Mouse (Mus musculus) liver, embryonic 15.5 days (tissue): ENCODE data around the gene 4930402H24Rik. TPM values are rescaled to one million over a fixed set of nuclear protein-coding genes. Genes with fewer than 3 reads are reported as not detected.
A peak's percentile ranks its signal among the peaks of the same experiment; 100 is the strongest.

Experiments
- ATAC-seq: fragments of 200-750 bp; cut with Nextera tagmentation; 2 replicates; pipeline ENCODE4 v1.8.0; 2017; ENCODE audit warnings: moderate number of reproducible peaks, mild to moderate bottlenecking, moderate library complexity; ENCODE audit not compliant: insufficient read depth
- H3K27ac ChIP-seq: fragments of 300-500 bp; sonication (generic); replicated peaks from 2 replicates; pipeline ENCODE4 v1.5.1; 2015; ENCODE audit warnings: mild to moderate bottlenecking, inconsistent platforms
- H3K27me3 ChIP-seq: fragments of 300-500 bp; sonication (generic); 2 replicates; pipeline ENCODE4 v1.6.1; 2015; ENCODE audit warnings: mild to moderate bottlenecking, inconsistent platforms
- H3K36me3 ChIP-seq: fragments of 300-500 bp; sonication (generic); replicated peaks from 2 replicates; pipeline ENCODE4 v1.6.1; 2015; ENCODE audit warnings: moderate library complexity, mild to moderate bottlenecking, inconsistent platforms
- H3K4me1 ChIP-seq: fragments of 300-500 bp; sonication (generic); replicated peaks from 2 replicates; pipeline ENCODE4 v1.6.1; 2015; ENCODE audit warnings: inconsistent platforms
- H3K4me2 ChIP-seq: fragments of 300-500 bp; sonication (generic); 2 replicates; pipeline ENCODE4 v1.6.1; 2015; ENCODE audit warnings: moderate library complexity, mild to moderate bottlenecking, inconsistent platforms
- H3K4me3 ChIP-seq: fragments of 300-500 bp; sonication (generic); replicated peaks from 2 replicates; pipeline ENCODE4 v1.5.1; 2015; ENCODE audit warnings: mild to moderate bottlenecking, inconsistent platforms
- H3K9ac ChIP-seq: fragments of 300-500 bp; sonication (generic); 2 replicates; pipeline ENCODE4 v1.6.1; 2015; ENCODE audit warnings: moderate library complexity, mild to moderate bottlenecking, inconsistent platforms
- H3K9me3 ChIP-seq: fragments of 300-500 bp; sonication (generic); replicated peaks from 2 replicates; pipeline ENCODE4 v1.6.1; 2016; ENCODE audit warnings: inconsistent platforms
- WGBS: fragments of 180-500 bp; shearing (Covaris S2); methylation state at CpG from one replicate; pipeline ENCODE4 v1.1.7; 2015; ENCODE audit warnings: mixed read lengths; ENCODE audit not compliant: insufficient replicate concordance; 5-methylcytosine and 5-hydroxymethylcytosine counted together
- polyA plus RNA-seq: library from polyadenylated mRNA; unstranded; fragments of >200 nt; fragmentation: Nextera tagmentation; extraction: Ambion mirVana; gene quantifications from 2 replicates; pipeline ENCODE4 v1.2.1, GENCODE M21; 2015

4930402H24Rik gene
- polyA plus RNA-seq, 1 experiment from 2014 or later = 9.8 TPM

GRCm38 (mm10) chr2:130731855-130732254 is 174.4 kb downstream of the 4930402H24Rik start:
- 57% methylated on average over 5 of the region's 5 CpGs for whole genome bisulfite sequencing
- Histone ChIP-seq H3K4me3 (no peak overlapping the region), H3K36me3 (peaks cover 55% of the 10 kb centered on the region), H3K9ac (no peak overlapping the region), H3K27me3 (no peaks in the 10 kb centered on the region), H3K27ac (no peak overlapping the region), H3K4me1 (no peaks in the 10 kb centered on the region), H3K4me2 (no peak overlapping the region), H3K9me3 (no peaks in the 10 kb centered on the region)
- ATAC-seq = no peak

- Histone ChIP-seq H3K4me3 (no peak overlapping the region), H3K27ac (no peak overlapping the region), H3K9me3 (no peaks in the 10 kb centered on the region), H3K36me3 (peaks cover 54% of the 10 kb centered on the region), H3K4me1 (no peaks in the 10 kb centered on the region), H3K9ac (no peak overlapping the region), H3K27me3 (no peaks in the 10 kb centered on the region), H3K4me2 (no peak overlapping the region)
- peak; percentile 25; the same call in 1 of the 2 replicates for ATAC-seq
- WGBS = 72% methylated on average over 9 of the region's 9 CpGs
Observed at GRCm38 (mm10) chr2:130730746-130731145, 175.5 kb downstream of the 4930402H24Rik start.

GRCm38 (mm10) chr2:130728906-130729585 is 177.2 kb downstream of the 4930402H24Rik start:
- no peak overlapping the region for H3K9ac ChIP-seq

GRCm38 (mm10) chr2:130727752-130728151 is 178.5 kb downstream of the 4930402H24Rik start:
- ATAC-seq = no peak
- Histone ChIP-seq H3K36me3 (peaks cover 70% of the 10 kb centered on the region), H3K27ac (no peak overlapping the region), H3K9ac (no peak overlapping the region), H3K4me1 (no peaks in the 10 kb centered on the region), H3K9me3 (no peaks in the 10 kb centered on the region), H3K4me3 (no peak overlapping the region), H3K27me3 (no peaks in the 10 kb centered on the region), H3K4me2 (no peak overlapping the region)
- WGBS = 78% methylated on average over 1 of the region's 1 CpGs

More at GRCm38 (mm10) chr2:130728906-130729585, 177.2 kb downstream of the 4930402H24Rik start:
- Histone ChIP-seq H3K4me3 (no peak overlapping the region), H3K4me1 (no peaks in the 10 kb centered on the region), H3K9me3 (no peaks in the 10 kb centered on the region), H3K27ac (no peak overlapping the region), H3K27me3 (no peaks in the 10 kb centered on the region), H3K36me3 (peaks cover 66% of the 10 kb centered on the region), H3K4me2 (no peak overlapping the region)
- WGBS = 82% methylated on average over 2 of the region's 2 CpGs
- ATAC-seq = no peak

- 78% methylated on average over 4 of the region's 4 CpGs for WGBS
- H3K4me2 ChIP-seq = no peak overlapping the region
- H3K27me3 ChIP-seq = no peaks in the 10 kb centered on the region
- ATAC-seq = no peak
- H3K9me3 ChIP-seq = no peaks in the 10 kb centered on the region
- no peaks in the 10 kb centered on the region for H3K4me1 ChIP-seq
- H3K36me3 ChIP-seq = peaks cover 51% of the 10 kb centered on the region
- H3K4me3 ChIP-seq = no peak overlapping the region
- no peak overlapping the region for H3K27ac ChIP-seq
- no peak overlapping the region for H3K9ac ChIP-seq
Observed at GRCm38 (mm10) chr2:130724369-130724768, 181.8 kb downstream of the 4930402H24Rik start.

GRCm38 (mm10) chr2:130717951-130718350 is 188.3 kb downstream of the 4930402H24Rik start:
- H3K36me3 ChIP-seq = peaks cover 25% of the 10 kb centered on the region; the same call in 1 of the 2 replicates
- H3K27me3 ChIP-seq = no peaks in the 10 kb centered on the region
- no peak overlapping the region for H3K4me3 ChIP-seq
- no peaks in the 10 kb centered on the region for H3K9me3 ChIP-seq
- no peak overlapping the region for H3K9ac ChIP-seq
- no peak for ATAC-seq
- no peak overlapping the region for H3K4me2 ChIP-seq
- H3K27ac ChIP-seq = no peak overlapping the region
- H3K4me1 ChIP-seq = no peaks in the 10 kb centered on the region
- 61% methylated on average over 6 of the region's 6 CpGs for WGBS

GRCm38 (mm10) chr2:130707057-130707456 is 199.1 kb downstream of the 4930402H24Rik start:
- H3K4me3 ChIP-seq = no peak overlapping the region
- H3K27ac ChIP-seq = peak overlapping the region; percentile 61; the same call in 1 of the 2 replicates
- 0 out of 2 replicates have a peak, but pooled peaks cover 9% of the 10 kb centered on the region for H3K4me1 ChIP-seq
- H3K4me2 ChIP-seq = no peak overlapping the region
- 23% methylated on average over 10 of the region's 10 CpGs for WGBS
- H3K9ac ChIP-seq = no peak overlapping the region
- peaks cover 5% of the 10 kb centered on the region for H3K36me3 ChIP-seq
- ATAC-seq = no peak
- no peaks in the 10 kb centered on the region for H3K9me3 ChIP-seq
- no peaks in the 10 kb centered on the region for H3K27me3 ChIP-seq

- Histone ChIP-seq H3K27ac (peak overlapping the region; percentile 61; the same call in 1 of the 2 replicates), H3K27me3 (no peaks in the 10 kb centered on the region), H3K36me3 (peaks cover 5% of the 10 kb centered on the region), H3K4me3 (no peak overlapping the region), H3K9ac (no peak overlapping the region), H3K4me2 (no peak overlapping the region), H3K4me1 (0 out of 2 replicates have a peak, but pooled peaks cover 9% of the 10 kb centered on the region), H3K9me3 (no peaks in the 10 kb centered on the region)
- no peak for ATAC-seq
- 59% methylated on average over 4 of the region's 4 CpGs for WGBS
Observed at GRCm38 (mm10) chr2:130706602-130707001, 199.6 kb downstream of the 4930402H24Rik start.

GRCm38 (mm10) chr2:130705178-130705577 is 201.0 kb downstream of the 4930402H24Rik start:
- Histone ChIP-seq H3K36me3 (peaks cover 5% of the 10 kb centered on the region; the same call in 1 of the 2 replicates), H3K27me3 (peaks cover 4% of the 10 kb centered on the region), H3K4me2 (no peak overlapping the region), H3K27ac (no peak overlapping the region), H3K9ac (no peak overlapping the region), H3K4me3 (no peak overlapping the region), H3K9me3 (no peaks in the 10 kb centered on the region), H3K4me1 (0 out of 2 replicates have a peak, but pooled peaks cover 9% of the 10 kb centered on the region)
- ATAC-seq = no peak
- 63% methylated on average over 6 of the region's 6 CpGs for WGBS

- Histone ChIP-seq H3K4me3 (no peak overlapping the region), H3K9ac (no peak overlapping the region), H3K36me3 (peaks cover 5% of the 10 kb centered on the region; the same call in 1 of the 2 replicates), H3K27ac (no peak overlapping the region), H3K9me3 (no peaks in the 10 kb centered on the region), H3K4me2 (no peak overlapping the region), H3K4me1 (0 out of 2 replicates have a peak, but pooled peaks cover 9% of the 10 kb centered on the region), H3K27me3 (peaks cover 12% of the 10 kb centered on the region)
- 50% methylated on average over 9 of the region's 9 CpGs for WGBS
- no peak for ATAC-seq
Observed at GRCm38 (mm10) chr2:130704040-130705001, 201.9 kb downstream of the 4930402H24Rik start.

GRCm38 (mm10) chr2:130697821-130698266 is 208.4 kb downstream of the 4930402H24Rik start:
- Histone ChIP-seq H3K9ac (no peak overlapping the region), H3K4me3 (peak overlapping the region; percentile 55), H3K27ac (no peak overlapping the region), H3K27me3 (peaks cover 67% of the 10 kb centered on the region), H3K4me2 (peak overlapping the region; percentile 82), H3K36me3 (no peaks in the 10 kb centered on the region), H3K4me1 (peaks cover 15% of the 10 kb centered on the region), H3K9me3 (no peaks in the 10 kb centered on the region)
- WGBS = 14% methylated on average over 14 of the region's 14 CpGs
- ATAC-seq = no peak; the same call in 1 of the 2 replicates
